Mouse (Mus musculus) Patski (cell line): ENCODE measurements around the gene Clca2. TPM values are rescaled to one million over a fixed set of nuclear protein-coding genes. Genes with fewer than 3 reads are reported as not detected.
A peak's percentile ranks its signal among the peaks of the same experiment; 100 is the strongest.

ENCODE experiments used
- ATAC-seq: fragments of 100-300 bp; one replicate; pipeline ENCODE4 v1.8.0; 2021
- CTCF ChIA-PET: fragments of 350-600 bp; sonication (Branson Sonifier 250); formaldehyde crosslinking; loops from one replicate; lab custom pipeline; 2022; ENCODE audit warnings: inconsistent platforms; lab: Charles Lee
- POLR2A ChIA-PET: fragments of 350-600 bp; sonication (Branson Sonifier 250); formaldehyde crosslinking; loops from one replicate; lab custom pipeline; 2022; ENCODE audit warnings: antibody characterized with exemption, inconsistent platforms; lab: Charles Lee
- DNase-seq: peaks from one replicate; pipeline ENCODE4 v3.0.0-alpha.2; 2011; ENCODE audit warnings: low read depth, low spot score
- H3K27me3 ChIP-seq: fragments of 371-371 bp; one replicate; pipeline ENCODE4 v1.5.1; 2021
- CTCF ChIP-seq: fragments of 100-300 bp; IDR thresholded peaks from one replicate; pipeline ENCODE4 v1.5.1; 2021
- in situ Hi-C: fragments of 300-500 bp; cut with MboI; formaldehyde crosslinking; loops from 3 replicates; pipeline ENCODE4 v1.11.1; 2018; ENCODE audit warnings: low pct_unique_long_range_greater_than_20kb, mixed read lengths
- polyA plus RNA-seq: library from polyadenylated mRNA; unstranded; gene quantifications from one replicate; pipeline ENCODE4 v1.2.3, GENCODE M21; 2021

Gene Clca2
- polyA plus RNA-seq, result 0.03 TPM

GRCm38 (mm10) chr3:145099291-145099690 lies at the start of gene Clca2:
Clca2 (minus strand) TSS chr3:145099443.
- ChIA-PET CTCF (interaction anchor here (0.8 to 1.8 kb wide), 5 partner anchors 14 to 274 kb away, joined by 3 to 6 read pairs (median 3); partner anchors contain the start of gene Odf2l), POLR2A (no interaction called here)
- ATAC-seq, result no peak
- no peak for TF ChIP-seq CTCF
- in situ Hi-C loops, result no loop called here
- DNase-seq, result no peak
- no peaks in the 10 kb centered on the region for H3K27me3 ChIP-seq

GRCm38 (mm10) chr3:145147952-145148351 lies 48.7 kb upstream of the Clca2 start:
- ATAC-seq (no peak), DNase-seq (no peak)
- POLR2A ChIA-PET, result no interaction called here
- H3K27me3 ChIP-seq, result no peaks in the 10 kb centered on the region
- in situ Hi-C loops, result no loop called here
- TF ChIP-seq CTCF, result no peak
- CTCF ChIA-PET, result interaction anchor here (1.1 to 2.6 kb wide), 5 partner anchors 8 to 16 kb away, joined by 3 to 8 read pairs (median 5); no protein-coding TSS in a partner anchor

GRCm38 (mm10) chr3:145147483-145147882 lies 48.2 kb upstream of the Clca2 start:
- H3K27me3 ChIP-seq, result no peaks in the 10 kb centered on the region
- peak; percentile 79 for TF ChIP-seq CTCF
- in situ Hi-C loops, result no loop called here
- ATAC-seq (no peak), DNase-seq (no peak)
- POLR2A ChIA-PET, result no interaction called here
- CTCF ChIA-PET, result interaction anchor here (0.9 to 2.6 kb wide), 8 partner anchors 9 to 57 kb away, joined by 3 to 8 read pairs (median 4); no protein-coding TSS in a partner anchor

- TF ChIP-seq CTCF, result no peak
- H3K27me3 ChIP-seq, result no peaks in the 10 kb centered on the region
- POLR2A ChIA-PET, result no interaction called here
These were observed 47.6 kb upstream of the Clca2 start for GRCm38 (mm10) chr3:145146871-145147270.

GRCm38 (mm10) chr3:145143856-145144255 lies 44.6 kb upstream of the Clca2 start:
- no peaks in the 10 kb centered on the region for H3K27me3 ChIP-seq
- CTCF ChIA-PET, result interaction anchor here (0.7 to 1.9 kb wide), 6 partner anchors 10 to 189 kb away, joined by 3 to 6 read pairs (median 3); no protein-coding TSS in a partner anchor
- DNase-seq (no peak), ATAC-seq (no peak)
- TF ChIP-seq CTCF, result no peak
- in situ Hi-C loops, result no loop called here
- POLR2A ChIA-PET, result no interaction called here

More at GRCm38 (mm10) chr3:145146871-145147270, 47.6 kb upstream of the Clca2 start:
- ATAC-seq (no peak), DNase-seq (no peak)
- CTCF ChIA-PET, result interaction anchor here (0.9 to 2.6 kb wide), 8 partner anchors 9 to 58 kb away, joined by 3 to 8 read pairs (median 4); no protein-coding TSS in a partner anchor
- in situ Hi-C loops, result no loop called here

- CTCF ChIA-PET, result interaction anchor here (0.8 to 1.9 kb wide), 4 partner anchors 9 to 66 kb away, joined by 3 to 6 read pairs (median 4); no protein-coding TSS in a partner anchor
- no peak for ATAC-seq
- in situ Hi-C loops, result no loop called here
These were observed 43.7 kb upstream of the Clca2 start for GRCm38 (mm10) chr3:145142925-145143324.

GRCm38 (mm10) chr3:145140236-145140635 lies 41.0 kb upstream of the Clca2 start:
- H3K27me3 ChIP-seq, result no peaks in the 10 kb centered on the region
- ChIA-PET CTCF (interaction anchor here (1.1 to 1.3 kb wide), 2 partner anchors 9 kb away, joined by 3 to 4 read pairs; no protein-coding TSS in a partner anchor), POLR2A (no interaction called here)
- DNase-seq, result no peak
- no peak for TF ChIP-seq CTCF
- ATAC-seq, result no peak
- in situ Hi-C loops, result no loop called here

More at GRCm38 (mm10) chr3:145142925-145143324, 43.7 kb upstream of the Clca2 start:
- no peaks in the 10 kb centered on the region for H3K27me3 ChIP-seq
- no peak for DNase-seq
- no peak for TF ChIP-seq CTCF
- POLR2A ChIA-PET, result interaction anchor here (0.5 kb wide), 1 partner anchor 88 kb away, joined by 3 read pairs; no protein-coding TSS in a partner anchor

GRCm38 (mm10) chr3:145131210-145131868 lies 32.1 kb upstream of the Clca2 start:
- in situ Hi-C loops, result no loop called here
- ChIA-PET POLR2A (no interaction called here), CTCF (interaction anchor here (0.7 to 3.4 kb wide), 20 partner anchors 8 to 410 kb away, joined by 3 to 14 read pairs (median 4); no protein-coding TSS in a partner anchor)
- H3K27me3 ChIP-seq, result no peaks in the 10 kb centered on the region
- peak; percentile 93 for TF ChIP-seq CTCF
- DNase-seq (peak; percentile 25), ATAC-seq (no peak)

GRCm38 (mm10) chr3:145129356-145129755 lies 30.1 kb upstream of the Clca2 start:
- DNase-seq (no peak), ATAC-seq (no peak)
- no peak for TF ChIP-seq CTCF
- ChIA-PET POLR2A (interaction anchor here (0.7 kb wide), 1 partner anchor 327 kb away, joined by 4 read pairs; no protein-coding TSS in a partner anchor), CTCF (interaction anchor here (0.7 to 2.5 kb wide), 5 partner anchors 10 to 304 kb away, joined by 3 to 10 read pairs (median 3); no protein-coding TSS in a partner anchor)
- in situ Hi-C loops, result loop anchor here (5.0 to 10.0 kb wide), 2 partner anchors 305 to 332 kb away; no protein-coding TSS in a partner anchor
- no peaks in the 10 kb centered on the region for H3K27me3 ChIP-seq

GRCm38 (mm10) chr3:145126618-145127017 lies 27.4 kb upstream of the Clca2 start:
- ATAC-seq (no peak), DNase-seq (no peak)
- TF ChIP-seq CTCF, result no peak
- CTCF ChIA-PET, result interaction anchor here (1.2 to 2.0 kb wide), 3 partner anchors 34 to 306 kb away, joined by 3 to 6 read pairs (median 3); no protein-coding TSS in a partner anchor
- H3K27me3 ChIP-seq, result no peaks in the 10 kb centered on the region
- POLR2A ChIA-PET, result no interaction called here
- in situ Hi-C loops, result loop anchor here (5.0 to 10.0 kb wide), 2 partner anchors 302 to 329 kb away; no protein-coding TSS in a partner anchor
